Mouse (Mus musculus): ENCODE data around the gene Kbtbd13. TPM values are rescaled to one million over a fixed set of nuclear protein-coding genes. Genes with fewer than 3 reads are reported as not detected.

Gene Kbtbd13
- polyA plus RNA-seq, 1 experiment, result not detected

- TF ChIP-seq CTCF (IDR thresholded peaks at IDR 0.05; ENCODE audit: low read depth, low read length) (no peak), POLR2A (IDR thresholded peaks at IDR 0.05; ENCODE audit: borderline replicate concordance, low read depth, low read length) (no peak)
- no peak within 1 kb of the TSS for H3K27ac ChIP-seq (ENCODE audit: insufficient read depth, low read depth, low read length)
- no peak within 1 kb of the TSS for H3K4me3 ChIP-seq (ENCODE audit: insufficient read depth, low read length)
Observed at GRCm38 (mm10) chr9:65422760-65423501, 31.5 kb upstream of the Kbtbd13 start, which contains the start of gene Slc51b. Gene Slc51b (minus strand): TSS chr9:65422955.

GRCm38 (mm10) chr9:65419633-65420032 lies 28.2 kb upstream of the Kbtbd13 start:
- Histone ChIP-seq H3K4me1 (ENCODE audit: control insufficient read depth, insufficient read depth, low read length) (peaks cover 4% of the 10 kb centered on the region), H3K27ac (ENCODE audit: insufficient read depth, low read depth, low read length) (no peak overlapping the region), H3K4me3 (ENCODE audit: insufficient read depth, low read length) (no peak overlapping the region)
- no peak for TF ChIP-seq POLR2A (IDR thresholded peaks at IDR 0.05; ENCODE audit: borderline replicate concordance, low read depth, low read length)

More at GRCm38 (mm10) chr9:65422760-65423501, 31.5 kb upstream of the Kbtbd13 start, which contains the start of gene Slc51b:
- H3K4me1 ChIP-seq (ENCODE audit: control insufficient read depth, insufficient read depth, low read length), result peaks cover 7% of the 10 kb centered on the region

GRCm38 (mm10) chr9:65417738-65418137 lies 26.3 kb upstream of the Kbtbd13 start:
- Histone ChIP-seq H3K4me1 (ENCODE audit: control insufficient read depth, insufficient read depth, low read length) (no peaks in the 10 kb centered on the region), H3K4me3 (ENCODE audit: insufficient read depth, low read length) (no peak overlapping the region), H3K27ac (ENCODE audit: insufficient read depth, low read depth, low read length) (no peak overlapping the region)
- TF ChIP-seq POLR2A (IDR thresholded peaks at IDR 0.05; ENCODE audit: borderline replicate concordance, low read depth, low read length) (no peak), CTCF (IDR thresholded peaks at IDR 0.05; ENCODE audit: low read depth, low read length) (no peak)

GRCm38 (mm10) chr9:65411326-65411725 lies 19.9 kb upstream of the Kbtbd13 start:
- TF ChIP-seq CTCF (IDR thresholded peaks at IDR 0.05; ENCODE audit: low read depth, low read length) (no peak), POLR2A (IDR thresholded peaks at IDR 0.05; ENCODE audit: borderline replicate concordance, low read depth, low read length) (no peak)
- H3K27ac ChIP-seq (ENCODE audit: insufficient read depth, low read depth, low read length), result no peak overlapping the region
- no peak overlapping the region for H3K4me3 ChIP-seq (ENCODE audit: insufficient read depth, low read length)
- H3K4me1 ChIP-seq (ENCODE audit: control insufficient read depth, insufficient read depth, low read length), result no peaks in the 10 kb centered on the region

GRCm38 (mm10) chr9:65410378-65410777 lies 18.9 kb upstream of the Kbtbd13 start:
- Histone ChIP-seq H3K4me3 (ENCODE audit: insufficient read depth, low read length) (no peak overlapping the region), H3K27ac (ENCODE audit: insufficient read depth, low read depth, low read length) (no peak overlapping the region)
- TF ChIP-seq POLR2A (IDR thresholded peaks at IDR 0.05; ENCODE audit: borderline replicate concordance, low read depth, low read length), result no peak
- no peak for TF ChIP-seq CTCF (IDR thresholded peaks at IDR 0.05; ENCODE audit: low read depth, low read length)

GRCm38 (mm10) chr9:65408871-65409295 lies 17.4 kb upstream of the Kbtbd13 start:
- Histone ChIP-seq H3K4me1 (ENCODE audit: control insufficient read depth, insufficient read depth, low read length) (peaks cover 5% of the 10 kb centered on the region), H3K4me3 (ENCODE audit: insufficient read depth, low read length) (no peak overlapping the region), H3K27ac (ENCODE audit: insufficient read depth, low read depth, low read length) (no peak overlapping the region)
- TF ChIP-seq POLR2A (IDR thresholded peaks at IDR 0.05; ENCODE audit: borderline replicate concordance, low read depth, low read length) (no peak), CTCF (IDR thresholded peaks at IDR 0.05; ENCODE audit: low read depth, low read length) (no peak)

More at GRCm38 (mm10) chr9:65410378-65410777, 18.9 kb upstream of the Kbtbd13 start:
- no peaks in the 10 kb centered on the region for H3K4me1 ChIP-seq (ENCODE audit: control insufficient read depth, insufficient read depth, low read length)

GRCm38 (mm10) chr9:65407861-65408260 lies 16.4 kb upstream of the Kbtbd13 start:
- TF ChIP-seq POLR2A (IDR thresholded peaks at IDR 0.05; ENCODE audit: borderline replicate concordance, low read depth, low read length) (no peak), CTCF (IDR thresholded peaks at IDR 0.05; ENCODE audit: low read depth, low read length) (no peak)
- Histone ChIP-seq H3K27ac (ENCODE audit: insufficient read depth, low read depth, low read length) (no peak overlapping the region), H3K4me1 (ENCODE audit: control insufficient read depth, insufficient read depth, low read length) (peaks cover 5% of the 10 kb centered on the region), H3K4me3 (ENCODE audit: insufficient read depth, low read length) (no peak overlapping the region)

- Histone ChIP-seq H3K4me1 (ENCODE audit: control insufficient read depth, insufficient read depth, low read length) (peaks cover 5% of the 10 kb centered on the region), H3K4me3 (ENCODE audit: insufficient read depth, low read length) (no peak overlapping the region), H3K27ac (ENCODE audit: insufficient read depth, low read depth, low read length) (no peak overlapping the region)
- no peak for TF ChIP-seq CTCF (IDR thresholded peaks at IDR 0.05; ENCODE audit: low read depth, low read length)
- no peak for TF ChIP-seq POLR2A (IDR thresholded peaks at IDR 0.05; ENCODE audit: borderline replicate concordance, low read depth, low read length)
Observed at GRCm38 (mm10) chr9:65407327-65407726, 15.9 kb upstream of the Kbtbd13 start.

- peaks cover 5% of the 10 kb centered on the region for H3K4me1 ChIP-seq (ENCODE audit: control insufficient read depth, insufficient read depth, low read length)
- no peak for TF ChIP-seq POLR2A (IDR thresholded peaks at IDR 0.05; ENCODE audit: borderline replicate concordance, low read depth, low read length)
- TF ChIP-seq CTCF (IDR thresholded peaks at IDR 0.05; ENCODE audit: low read depth, low read length), result no peak
- H3K4me3 ChIP-seq (ENCODE audit: insufficient read depth, low read length), result no peak overlapping the region
- no peak overlapping the region for H3K27ac ChIP-seq (ENCODE audit: insufficient read depth, low read depth, low read length)
Observed at GRCm38 (mm10) chr9:65405184-65405449, 13.7 kb upstream of the Kbtbd13 start.

GRCm38 (mm10) chr9:65404331-65405183 lies 13.1 kb upstream of the Kbtbd13 start:
- TF ChIP-seq CTCF (IDR thresholded peaks at IDR 0.05; ENCODE audit: low read depth, low read length) (no peak), POLR2A (IDR thresholded peaks at IDR 0.05; ENCODE audit: borderline replicate concordance, low read depth, low read length) (no peak)
- H3K27ac ChIP-seq (ENCODE audit: insufficient read depth, low read depth, low read length), result no peak overlapping the region
- H3K4me3 ChIP-seq (ENCODE audit: insufficient read depth, low read length), result no peak overlapping the region
- H3K4me1 ChIP-seq (ENCODE audit: control insufficient read depth, insufficient read depth, low read length), result peaks cover 5% of the 10 kb centered on the region

All from bone marrow macrophage, adult 2 months (primary cell).